Mouse (Mus musculus) monocyte, adult 2 months (primary cell): ENCODE results near the gene Slc35f3.

Experiments used
- DNase-seq, 2 experiments: peaks; one replicate each; pipeline ENCODE4 v3.0.0; 2022; ENCODE audit warnings: low spot score in 2 of 2, low read depth in 1 of 2

Gene Slc35f3

DNA sequence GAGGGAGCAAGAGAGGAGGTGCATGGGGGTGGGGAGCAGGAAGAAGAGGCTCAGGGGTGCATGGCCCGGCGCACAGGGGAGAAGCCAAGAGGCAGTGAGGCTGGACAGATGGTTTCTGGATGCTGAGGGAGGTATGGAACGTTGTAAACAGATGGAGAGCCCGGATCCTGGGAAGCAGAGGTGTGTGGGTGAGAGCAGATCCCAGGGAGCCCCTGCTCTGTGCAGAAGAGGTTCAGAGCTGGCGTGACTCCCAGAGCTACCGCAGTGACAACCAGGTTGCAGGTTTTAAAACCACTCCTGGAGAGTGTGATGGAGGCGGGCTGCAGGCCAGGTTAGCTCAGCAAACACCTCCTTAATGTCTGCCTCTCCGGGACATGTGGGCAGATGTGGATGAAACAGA is 28.4 kb downstream of the Slc35f3 start:
- no peak for DNase-seq

DNA sequence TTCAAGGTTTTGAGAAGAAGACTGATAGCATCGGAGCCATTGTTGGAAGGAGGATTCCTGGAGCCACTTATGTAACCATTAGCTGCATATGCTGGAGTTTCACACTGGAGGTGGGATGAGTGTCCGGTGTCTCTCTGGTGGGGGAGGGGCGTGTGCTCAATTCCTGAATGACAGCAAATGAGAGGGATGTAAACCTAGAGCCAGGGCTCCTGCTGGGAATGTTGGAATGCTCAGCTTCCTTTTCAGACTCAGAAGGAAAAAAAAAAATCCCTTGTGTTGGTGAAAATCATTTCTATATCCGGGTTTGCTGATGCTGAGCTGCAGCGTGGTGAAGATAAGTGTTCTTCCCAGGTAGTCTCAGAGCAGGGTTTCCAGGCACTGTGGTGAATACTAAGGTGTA is 29.4 kb downstream of the Slc35f3 start:
- DNase-seq: no peak

DNA sequence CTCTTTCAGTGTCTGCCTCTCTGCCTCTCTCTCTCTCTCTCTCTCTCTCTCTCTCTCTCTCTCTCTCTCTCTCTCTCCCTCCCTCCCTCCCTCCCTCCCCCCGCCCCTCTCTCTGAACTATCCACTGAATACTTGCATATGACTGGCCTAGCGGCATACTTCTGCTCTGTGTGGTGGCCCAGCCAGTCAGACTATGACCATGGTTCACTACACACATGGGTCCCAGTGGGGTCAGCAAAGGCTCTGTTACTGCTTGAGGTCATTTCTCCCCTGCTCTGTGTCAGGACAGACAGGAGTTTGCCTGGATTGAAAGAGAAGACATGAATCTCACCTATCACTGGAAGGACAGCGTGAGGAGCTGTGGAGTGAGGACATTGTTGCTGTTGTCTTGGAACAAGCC is 40.5 kb downstream of the Slc35f3 start:
- no peak for DNase-seq

DNA sequence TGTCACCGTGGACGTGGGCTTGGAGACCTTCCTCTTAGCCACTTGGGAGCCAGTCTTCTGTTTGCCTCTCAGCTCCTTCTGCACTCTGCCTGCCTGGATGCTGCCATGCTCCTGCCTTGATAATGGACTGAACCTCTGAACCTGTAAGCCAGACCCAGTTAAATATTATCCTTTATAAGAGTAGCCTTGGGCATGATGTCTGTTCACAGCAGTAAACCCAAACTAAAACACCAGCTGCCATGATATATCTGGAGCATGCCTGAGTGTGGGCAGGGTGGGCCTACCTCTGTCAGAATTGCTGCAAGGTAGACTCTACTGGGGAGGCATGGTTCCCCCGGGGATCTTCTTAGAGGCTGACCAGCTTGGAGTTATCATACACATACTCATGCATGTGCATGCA is 41.0 kb downstream of the Slc35f3 start:
- no peak for DNase-seq

DNA sequence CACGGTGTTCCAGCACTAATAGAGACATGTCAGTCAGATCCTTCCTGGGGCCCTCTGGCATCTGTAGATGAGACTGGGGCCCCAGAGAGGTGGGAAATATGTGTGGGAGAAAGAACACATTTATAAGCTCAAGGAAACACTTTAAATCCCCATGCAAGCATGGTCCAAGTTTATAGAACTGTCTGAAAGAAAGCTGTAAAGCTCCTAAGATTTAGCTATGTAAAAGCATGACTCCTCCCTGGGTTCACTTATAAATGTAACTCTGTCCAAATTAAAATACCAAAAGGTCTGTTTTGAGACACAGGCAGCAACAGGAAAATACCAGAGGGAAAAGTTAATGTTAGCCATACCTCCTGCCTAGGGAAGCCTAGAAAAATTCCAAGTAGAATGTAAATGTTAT is 42.8 kb downstream of the Slc35f3 start:
- DNase-seq: no peak

DNA sequence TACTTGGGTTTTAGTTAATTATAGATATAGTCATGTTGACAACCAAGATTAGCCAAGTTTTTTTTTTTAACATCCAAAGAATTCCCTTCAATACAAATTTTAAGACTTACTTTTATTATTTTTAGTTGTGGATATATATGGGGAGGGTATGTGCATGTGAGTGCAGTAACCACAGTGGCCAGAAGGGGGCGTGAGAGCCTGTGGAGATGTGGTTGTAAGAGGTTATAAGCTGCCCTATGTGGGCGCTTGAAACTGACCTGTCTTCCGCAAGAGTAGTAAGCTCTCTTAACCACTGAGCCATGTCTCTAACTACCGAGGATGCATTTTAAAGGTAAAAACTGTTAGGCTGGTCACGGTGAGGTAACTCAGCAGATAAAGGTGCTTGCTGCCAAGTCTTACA is 45.1 kb downstream of the Slc35f3 start:
- DNase-seq: no peak

DNA sequence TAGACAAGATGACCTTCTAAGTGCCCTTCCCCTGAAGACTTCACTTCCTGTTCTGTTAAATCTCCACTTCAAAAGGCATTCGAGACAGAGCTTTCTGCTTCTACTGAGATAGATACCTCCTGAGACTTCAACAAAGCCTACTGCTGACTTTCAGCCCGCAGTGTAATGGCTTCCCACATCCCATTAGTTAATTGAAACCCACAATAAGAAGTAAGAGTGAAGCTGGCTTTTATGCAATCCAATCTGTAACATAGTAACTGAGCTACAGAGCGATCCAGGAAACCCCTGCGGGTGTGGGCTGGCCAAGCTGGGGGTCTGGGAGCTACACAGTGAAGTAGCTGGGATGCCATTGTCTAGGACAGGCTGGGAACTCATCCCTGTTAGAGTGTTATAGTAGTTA is 46.7 kb downstream of the Slc35f3 start:
- DNase-seq: no peak

DNA sequence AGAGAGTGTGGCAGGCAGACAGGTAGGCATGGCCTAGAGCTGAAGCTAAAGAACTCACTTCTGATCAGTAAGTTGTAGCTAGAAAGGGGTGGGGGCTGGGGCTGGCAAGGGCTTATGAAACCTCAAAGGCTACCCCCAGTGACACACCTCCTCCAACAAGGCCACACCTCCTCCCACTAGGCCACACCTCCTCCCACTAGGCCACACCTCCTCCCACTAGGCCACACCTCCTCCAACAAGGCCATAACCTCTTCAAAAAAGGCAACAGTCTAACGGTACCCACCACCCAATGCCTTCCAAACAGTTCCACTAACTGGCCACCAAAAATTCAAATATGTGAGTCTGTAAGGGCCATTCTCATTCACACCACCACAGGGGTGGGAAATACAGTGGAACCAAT is 54.9 kb downstream of the Slc35f3 start:
- DNase-seq: no peak

- no peak for DNase-seq
Observed at GRCm38 (mm10) chr8:126357946-126358345, 59.6 kb downstream of the Slc35f3 start.

DNA sequence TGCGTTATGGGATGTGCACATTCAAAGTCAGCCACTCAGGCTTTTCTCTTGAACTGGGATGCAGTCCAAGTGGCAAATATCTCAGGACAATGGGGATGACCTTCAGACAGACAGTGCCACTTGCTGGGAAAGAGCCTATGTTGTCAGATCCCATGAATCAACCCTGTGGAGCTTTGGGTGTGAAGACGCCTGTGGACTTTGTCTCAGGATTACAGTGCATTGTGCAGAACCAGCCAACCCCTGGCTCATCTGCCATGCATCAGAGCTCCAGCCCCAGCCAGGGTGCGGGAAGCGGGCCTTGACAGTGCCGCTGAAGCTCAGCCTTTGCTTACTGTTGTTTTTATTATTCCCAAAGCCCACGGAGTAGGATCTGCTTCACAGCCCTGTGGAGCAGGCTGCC is 60.9 kb downstream of the Slc35f3 start:
- DNase-seq: no peak

DNA sequence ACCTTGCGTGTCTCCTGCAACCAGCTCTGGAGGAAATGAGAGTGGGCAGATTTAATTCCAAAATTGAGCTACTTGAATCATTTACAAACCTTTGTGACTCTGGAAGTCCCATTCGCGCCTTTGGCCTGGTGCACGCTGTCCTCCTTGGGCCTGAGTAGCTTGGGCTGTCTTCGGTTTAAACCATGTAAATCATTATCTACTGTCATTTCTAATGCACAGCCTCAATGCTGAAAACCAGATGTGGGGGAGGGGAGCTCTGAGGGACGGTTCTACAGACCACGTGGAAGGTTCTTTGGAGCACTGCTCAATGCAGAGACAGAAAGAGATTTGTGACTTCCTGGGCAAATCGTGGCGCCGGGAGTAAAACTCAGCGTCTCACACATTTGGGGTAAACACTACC is 61.7 kb downstream of the Slc35f3 start:
- DNase-seq: no peak

DNA sequence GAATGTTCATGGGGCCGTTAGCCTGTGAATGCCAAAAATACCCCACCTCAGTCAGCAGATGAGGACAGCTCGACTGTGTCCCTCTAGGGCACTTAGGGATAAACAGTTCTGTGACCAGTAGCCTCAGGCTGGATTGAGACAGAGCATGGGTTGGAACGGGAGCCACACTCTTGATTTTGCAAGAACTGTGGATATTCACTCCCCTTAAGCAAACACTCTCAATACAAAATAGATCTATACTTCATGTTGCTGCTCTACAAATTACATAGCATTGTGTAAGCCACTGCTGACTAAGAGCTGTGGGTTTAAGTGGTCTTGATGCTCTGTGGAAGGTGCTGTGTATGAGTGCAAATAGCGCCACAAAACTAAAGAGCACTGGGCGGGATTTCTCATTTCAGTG is 62.3 kb downstream of the Slc35f3 start:
- no peak for DNase-seq

DNA sequence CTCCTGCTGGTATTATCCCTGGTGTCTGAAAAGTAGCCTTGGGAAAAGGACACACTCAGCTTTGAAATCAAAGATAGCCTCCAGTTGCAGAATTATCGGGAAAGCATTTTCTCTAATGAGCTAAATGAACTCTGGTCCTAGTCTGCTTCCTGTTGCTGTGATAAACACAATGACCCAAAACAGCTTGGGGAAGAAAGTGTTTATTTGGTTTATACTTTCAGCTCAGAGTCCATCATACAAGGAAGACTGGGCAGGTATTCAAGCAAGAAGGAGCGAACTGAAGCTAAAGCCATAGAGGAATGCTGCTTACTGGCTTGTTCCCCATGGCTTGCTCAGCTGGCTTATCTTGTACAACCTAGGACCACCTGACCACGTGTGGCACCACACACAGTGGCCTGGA is 67.9 kb downstream of the Slc35f3 start:
- DNase-seq: no peak

DNA sequence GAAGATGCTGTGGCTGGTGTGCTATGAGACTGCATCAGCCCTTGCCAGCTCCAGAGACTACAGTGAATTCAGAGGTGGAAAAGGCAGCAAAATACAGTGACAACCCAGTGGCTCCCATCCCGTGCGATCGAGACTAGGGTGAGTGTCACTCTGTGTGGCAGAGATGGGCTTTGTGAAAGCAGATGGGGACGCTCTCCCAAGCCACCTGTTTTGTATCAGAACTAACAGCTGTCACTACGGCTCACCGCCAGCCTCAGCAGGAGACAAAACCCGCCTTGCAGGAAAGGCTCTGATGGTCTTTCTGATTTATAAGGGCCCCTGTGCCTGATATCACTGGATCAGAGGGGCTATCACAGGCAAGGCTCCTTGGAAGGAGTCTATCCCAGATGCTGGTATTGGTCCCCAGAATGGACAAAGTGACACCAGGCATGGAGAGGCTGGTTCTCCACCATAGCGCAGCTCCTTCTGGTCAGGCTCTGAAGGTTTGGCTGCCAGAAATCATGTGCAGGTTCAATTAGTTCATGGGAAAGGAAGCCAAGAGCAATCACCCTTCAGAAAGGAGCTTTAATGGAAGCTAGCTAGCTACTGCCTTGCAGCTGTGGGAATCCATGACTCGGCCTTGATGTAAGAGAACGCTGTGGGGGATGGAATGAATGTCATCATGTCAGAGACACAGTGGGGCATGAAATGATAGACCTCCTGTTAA is 70.1 kb downstream of the Slc35f3 start:
- DNase-seq: no peak

DNA sequence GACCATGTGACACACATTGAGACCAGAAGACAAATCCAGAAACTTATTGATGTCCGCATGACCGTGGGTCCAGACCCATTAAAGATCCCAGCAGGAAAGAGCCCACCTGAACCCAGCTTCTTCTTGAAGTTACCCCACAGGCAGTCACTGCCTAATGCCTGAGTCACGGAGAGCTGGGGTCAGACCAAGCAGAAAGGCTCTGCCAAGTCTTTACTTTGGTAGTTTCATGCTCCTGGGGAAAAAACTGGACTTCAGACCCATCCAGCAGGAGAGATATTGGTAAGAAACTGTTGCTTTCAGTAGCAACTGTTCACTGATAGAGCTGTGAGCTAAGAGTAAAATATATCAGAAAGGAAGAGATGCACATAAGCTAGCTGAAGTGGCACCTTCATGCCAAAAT is 73.5 kb downstream of the Slc35f3 start:
- no peak for DNase-seq

- no peak for DNase-seq
Observed at GRCm38 (mm10) chr8:126379580-126379979, 81.2 kb downstream of the Slc35f3 start.

- no peak for DNase-seq
Observed at GRCm38 (mm10) chr8:126380141-126380540, 81.8 kb downstream of the Slc35f3 start.

GRCm38 (mm10) chr8:126381299-126381698 is 82.9 kb downstream of the Slc35f3 start:
- no peak for DNase-seq

- DNase-seq: no peak
Observed at GRCm38 (mm10) chr8:126382216-126382615, 83.9 kb downstream of the Slc35f3 start.

DNA sequence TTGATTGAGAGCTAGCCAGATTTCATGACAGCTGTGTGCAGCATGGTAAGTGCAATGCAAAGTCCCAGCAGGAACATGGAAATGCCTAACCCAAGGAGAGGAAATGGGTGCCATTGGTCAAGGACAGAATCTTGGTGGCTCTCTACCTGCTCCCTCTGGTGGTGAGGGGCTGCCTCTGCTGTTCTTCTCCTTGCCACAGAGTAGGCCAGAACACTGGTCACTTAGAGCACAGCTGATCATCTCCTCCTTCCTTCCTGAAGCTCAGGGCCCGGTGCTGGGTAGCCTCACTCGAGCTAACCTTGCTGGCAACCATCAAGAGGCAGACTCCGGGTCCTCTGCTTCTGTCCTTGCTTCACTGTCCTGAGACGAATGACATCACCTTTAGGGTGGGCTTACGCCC is 84.4 kb downstream of the Slc35f3 start:
- no peak for DNase-seq

- peak; percentile 29 to 38 for DNase-seq
Observed at GRCm38 (mm10) chr8:126387566-126387965, 89.2 kb downstream of the Slc35f3 start.

GRCm38 (mm10) chr8:126391541-126391940 is 93.2 kb downstream of the Slc35f3 start:
- no peak for DNase-seq

GRCm38 (mm10) chr8:126395386-126395785 is 97.0 kb downstream of the Slc35f3 start:
- no peak for DNase-seq

- DNase-seq: no peak
Observed at GRCm38 (mm10) chr8:126395917-126396316, 97.6 kb downstream of the Slc35f3 start.
